Mouse (Mus musculus) layer of hippocampus, adult 11-12 months (tissue): Measurements from ENCODE around the gene Edn2.

Experiments used
- DNase-seq: peaks from one replicate; pipeline ENCODE4 v3.0.0; 2022; ENCODE audit warnings: low spot score

The Edn2 gene

GRCm38 (mm10) chr4:120161166-120161949 lies at the start of gene Edn2:
TSS of gene Edn2 (plus strand) at chr4:120161206.
- DNase-seq, result no peak

GRCm38 (mm10) chr4:120115516-120115915 lies 45.5 kb upstream of the Edn2 start:
- no peak for DNase-seq

GRCm38 (mm10) chr4:120116312-120116711 lies 44.7 kb upstream of the Edn2 start:
- no peak for DNase-seq

GRCm38 (mm10) chr4:120120276-120120675 lies 40.7 kb upstream of the Edn2 start:
- peak; percentile 63 for DNase-seq

GRCm38 (mm10) chr4:120124656-120125055 lies 36.4 kb upstream of the Edn2 start:
- DNase-seq, result no peak

- no peak for DNase-seq
Observed at GRCm38 (mm10) chr4:120126047-120126446, 35.0 kb upstream of the Edn2 start.

- DNase-seq, result no peak
Observed at GRCm38 (mm10) chr4:120127333-120127732, 33.7 kb upstream of the Edn2 start.

GRCm38 (mm10) chr4:120128033-120128432 lies 33.0 kb upstream of the Edn2 start:
- no peak for DNase-seq

- DNase-seq, result peak; percentile 65
Observed at GRCm38 (mm10) chr4:120129233-120129885, 31.6 kb upstream of the Edn2 start.

GRCm38 (mm10) chr4:120130926-120131325 lies 30.1 kb upstream of the Edn2 start:
- DNase-seq, result no peak

- DNase-seq, result no peak
Observed at GRCm38 (mm10) chr4:120131441-120132220, 29.4 kb upstream of the Edn2 start.

GRCm38 (mm10) chr4:120134223-120134622 lies 26.8 kb upstream of the Edn2 start:
- no peak for DNase-seq

GRCm38 (mm10) chr4:120141810-120142209 lies 19.2 kb upstream of the Edn2 start:
- no peak for DNase-seq

- DNase-seq, result no peak
Observed at GRCm38 (mm10) chr4:120142905-120143304, 18.1 kb upstream of the Edn2 start.

GRCm38 (mm10) chr4:120144343-120144742 lies 16.7 kb upstream of the Edn2 start:
- DNase-seq, result no peak

- DNase-seq, result no peak
Observed at GRCm38 (mm10) chr4:120145931-120146330, 15.1 kb upstream of the Edn2 start.

- DNase-seq, result peak; percentile 69
Observed at GRCm38 (mm10) chr4:120148291-120149141, 12.5 kb upstream of the Edn2 start.

GRCm38 (mm10) chr4:120149142-120149524 lies 11.9 kb upstream of the Edn2 start:
- no peak for DNase-seq

GRCm38 (mm10) chr4:120150345-120150920 lies 10.6 kb upstream of the Edn2 start:
- DNase-seq, result no peak

GRCm38 (mm10) chr4:120151906-120152305 lies 9.1 kb upstream of the Edn2 start:
- no peak for DNase-seq

GRCm38 (mm10) chr4:120152648-120153047 lies 8.4 kb upstream of the Edn2 start:
- no peak for DNase-seq
